Mouse (Mus musculus) kidney, postnatal 0 days (tissue): ENCODE results near the gene Tbxas1. TPM values are rescaled to one million over a fixed set of nuclear protein-coding genes. Genes with fewer than 3 reads are reported as not detected.

ENCODE experiments used
- ATAC-seq: fragments of 200-750 bp; cut with Nextera tagmentation; replicated peaks from 2 replicates; pipeline ENCODE4 v1.8.0; 2017; ENCODE audit warnings: low read depth, moderate number of reproducible peaks, moderate TSS enrichment, moderate library complexity; ENCODE audit not compliant: low FRiP score
- DNase-seq: peaks from one replicate; pipeline ENCODE4 v3.0.0-alpha.2; 2016; ENCODE audit warnings: low spot score
- H3K27ac ChIP-seq: fragments of 300-500 bp; sonication (generic); 2 replicates; pipeline ENCODE4 v1.5.1; 2014; ENCODE audit warnings: mild to moderate bottlenecking
- H3K27me3 ChIP-seq: fragments of 300-500 bp; sonication (generic); 2 replicates; pipeline ENCODE4 v1.6.1; 2014; ENCODE audit warnings: low read length, mixed read lengths; ENCODE audit not compliant: insufficient read depth
- H3K36me3 ChIP-seq: fragments of 300-500 bp; sonication (generic); 2 replicates; pipeline ENCODE4 v1.6.1; 2014; ENCODE audit warnings: low read length, mixed read lengths; ENCODE audit not compliant: insufficient read depth
- H3K4me1 ChIP-seq: fragments of 300-500 bp; sonication (generic); replicated peaks from 2 replicates; pipeline ENCODE4 v1.6.1; 2014; ENCODE audit warnings: antibody characterized with exemption, low read length, mixed read lengths; ENCODE audit not compliant: insufficient read depth
- H3K4me2 ChIP-seq: fragments of 300-500 bp; sonication (generic); 2 replicates; pipeline ENCODE4 v1.6.1; 2014; ENCODE audit warnings: mild to moderate bottlenecking, low read length, moderate library complexity, mixed read lengths
- H3K4me3 ChIP-seq: fragments of 300-500 bp; sonication (generic); replicated peaks from 2 replicates; pipeline ENCODE4 v1.5.1; 2014; ENCODE audit warnings: low read depth, low read length
- H3K9ac ChIP-seq: fragments of 300-500 bp; sonication (generic); 2 replicates; pipeline ENCODE4 v1.6.1; 2014; ENCODE audit warnings: low read depth, low read length
- H3K9me3 ChIP-seq: fragments of 300-500 bp; sonication (generic); replicated peaks from 2 replicates; pipeline ENCODE4 v1.6.1; 2016; ENCODE audit warnings: low read length, inconsistent platforms, mixed read lengths
- CTCF ChIP-seq: IDR thresholded peaks from 2 replicates; pipeline ENCODE4 v1.5.1; 2016; ENCODE audit warnings: antibody characterized with exemption, low read depth, mild to moderate bottlenecking, moderate library complexity
- WGBS: fragments of 180-500 bp; shearing (Covaris S2); extraction: QIAGEN DNeasy Blood & Tissue Kit; methylation state at CpG from one replicate; pipeline ENCODE4 v1.1.7; 2014; 5-methylcytosine and 5-hydroxymethylcytosine counted together
- polyA plus RNA-seq: library from polyadenylated mRNA; unstranded; fragments of >200 nt; fragmentation: Nextera tagmentation; extraction: Ambion mirVana; gene quantifications from 2 replicates; pipeline ENCODE4 v1.2.1, GENCODE M21; 2015

Tbxas1 gene
- polyA plus RNA-seq, 1 experiment from 2014 or later, result 10.5 TPM

DNA sequence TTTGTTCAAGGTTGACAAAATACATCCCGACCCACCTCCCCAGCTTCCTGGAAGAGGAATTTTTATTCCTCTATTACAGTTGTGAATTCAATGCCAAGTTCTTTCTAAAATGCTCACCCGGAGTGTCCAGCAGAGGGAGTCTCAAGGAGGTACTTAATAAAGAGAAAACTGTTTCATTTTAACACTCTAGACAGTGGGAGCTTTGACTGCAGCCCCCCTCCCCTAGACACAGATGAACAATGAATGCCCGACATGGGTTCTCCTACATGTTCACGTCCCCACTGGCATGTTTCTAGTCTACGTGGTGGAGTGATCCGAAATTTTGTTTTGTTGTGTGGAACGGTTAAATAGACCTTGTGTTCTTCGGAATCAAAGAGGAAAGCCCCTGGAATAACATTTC is 1.2 kb upstream of the Tbxas1 start:
- peak overlapping the region; percentile 100 for H3K9ac ChIP-seq
- peak; percentile 75 for TF ChIP-seq CTCF
- DNase-seq, result peak; percentile 92
- peaks cover 21% of the 10 kb centered on the region; the same call in 1 of the 2 replicates for H3K4me1 ChIP-seq
- no peaks in the 10 kb centered on the region for H3K27me3 ChIP-seq
- no peak for ATAC-seq
- H3K4me2 ChIP-seq, result peak overlapping the region; percentile 70
- H3K36me3 ChIP-seq, result no peaks in the 10 kb centered on the region
- peak overlapping the region; percentile 97; the same call in 1 of the 2 replicates for H3K27ac ChIP-seq
- WGBS, result 4% methylated on average over 8 of the region's 8 CpGs
- H3K9me3 ChIP-seq, result no peaks in the 10 kb centered on the region
- H3K4me3 ChIP-seq, result peak overlapping the region; percentile 100

DNA sequence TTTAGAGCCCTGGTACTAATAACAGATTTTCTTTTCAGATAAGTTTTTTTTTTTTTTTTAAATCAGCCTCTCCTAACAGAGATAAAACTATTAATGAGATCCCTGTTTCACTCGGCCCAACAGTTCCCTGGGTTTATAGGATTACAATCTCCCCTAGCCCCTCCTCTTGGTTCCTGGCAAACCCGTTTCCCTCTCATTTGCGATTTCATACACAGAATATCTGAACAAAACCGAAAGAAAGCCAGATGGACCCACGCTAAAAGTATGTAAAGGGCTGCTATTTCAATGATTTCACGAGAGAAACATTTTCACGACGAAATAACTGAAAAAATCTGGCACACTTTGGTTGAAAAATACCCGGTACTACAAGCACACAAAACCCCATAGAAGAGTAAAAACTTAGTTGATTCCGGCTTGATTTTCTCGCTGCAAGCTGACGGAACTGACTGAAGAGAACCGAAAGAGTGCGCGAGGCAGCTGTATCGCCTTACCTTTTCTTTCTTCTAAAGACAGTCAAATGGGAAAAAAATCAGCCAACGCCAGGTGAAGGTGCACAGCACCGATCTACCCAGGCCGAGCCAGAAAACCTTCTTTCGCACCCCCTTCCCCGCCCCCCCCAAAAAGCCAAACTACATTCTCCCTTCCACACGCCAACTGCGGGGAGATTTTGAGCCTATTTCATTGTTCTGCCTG is 493 bp upstream of the Tbxas1 start:
- Histone ChIP-seq H3K36me3 (no peaks in the 10 kb centered on the region), H3K4me3 (peak overlapping the region; percentile 100), H3K4me2 (peak overlapping the region; percentile 70), H3K27me3 (no peaks in the 10 kb centered on the region), H3K9ac (peak overlapping the region; percentile 100), H3K9me3 (no peaks in the 10 kb centered on the region), H3K27ac (peak overlapping the region; percentile 97), H3K4me1 (peaks cover 21% of the 10 kb centered on the region; the same call in 1 of the 2 replicates)
- ATAC-seq, result no peak
- peak; percentile 66 for DNase-seq
- under 1% methylated on average over 23 of the region's 23 CpGs for WGBS
- 0 out of 2 replicates have a peak, but pooled peaks have one; percentile 1 for TF ChIP-seq CTCF

GRCm38 (mm10) chr6:38876071-38876911 is 1.1 kb downstream of the Tbxas1 start, which contains the start of gene Hipk2:
Gene Hipk2, minus strand, starts transcription at chr6:38876165.
- peak within 1 kb of the TSS; percentile 70 for H3K4me2 ChIP-seq
- H3K36me3 ChIP-seq, result no peaks in the 10 kb centered on the region
- peak within 1 kb of the TSS; percentile 100 for H3K4me3 ChIP-seq
- peak within 1 kb of the TSS; percentile 97 for H3K27ac ChIP-seq
- no peaks in the 10 kb centered on the region for H3K27me3 ChIP-seq
- H3K4me1 ChIP-seq, result peaks cover 13% of the 10 kb centered on the region; the same call in 1 of the 2 replicates
- no peaks in the 10 kb centered on the region for H3K9me3 ChIP-seq
- DNase-seq, result peak; percentile 94
- H3K9ac ChIP-seq, result peak within 1 kb of the TSS; percentile 100
- peak; percentile 96 for ATAC-seq
- 0% methylated on average over 80 of the region's 108 CpGs for WGBS
- peak; percentile 46 for TF ChIP-seq CTCF

DNA sequence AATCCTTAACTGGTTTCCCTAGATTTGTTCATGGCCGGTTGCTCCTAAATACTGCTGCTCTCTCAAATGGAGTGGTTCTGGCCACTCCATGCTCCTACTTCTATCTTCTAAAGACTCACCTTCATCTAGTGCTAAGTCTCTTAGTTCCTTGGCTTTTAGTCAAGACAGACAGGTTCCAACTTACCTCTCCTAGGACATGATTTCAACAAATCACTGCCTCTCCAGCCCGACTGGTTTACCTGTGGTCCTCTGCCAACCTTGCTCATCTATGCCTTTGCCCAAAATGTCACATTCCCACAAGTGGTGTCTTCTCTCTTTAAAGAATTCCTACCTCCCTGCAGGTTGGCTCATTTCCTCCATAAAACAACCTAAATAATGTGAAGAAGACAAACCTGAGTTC is 2.5 kb downstream of the Tbxas1 start:
- H3K27me3 ChIP-seq, result no peaks in the 10 kb centered on the region
- WGBS, result 88% methylated on average over 2 of the region's 2 CpGs
- no peak for ATAC-seq
- no peaks in the 10 kb centered on the region for H3K36me3 ChIP-seq
- no peak overlapping the region for H3K9ac ChIP-seq
- TF ChIP-seq CTCF, result no peak
- H3K9me3 ChIP-seq, result no peaks in the 10 kb centered on the region
- DNase-seq, result no peak
- peaks cover 7% of the 10 kb centered on the region; the same call in 1 of the 2 replicates for H3K4me1 ChIP-seq
- no peak overlapping the region for H3K27ac ChIP-seq
- H3K4me2 ChIP-seq, result no peak overlapping the region
- no peak overlapping the region for H3K4me3 ChIP-seq

DNA sequence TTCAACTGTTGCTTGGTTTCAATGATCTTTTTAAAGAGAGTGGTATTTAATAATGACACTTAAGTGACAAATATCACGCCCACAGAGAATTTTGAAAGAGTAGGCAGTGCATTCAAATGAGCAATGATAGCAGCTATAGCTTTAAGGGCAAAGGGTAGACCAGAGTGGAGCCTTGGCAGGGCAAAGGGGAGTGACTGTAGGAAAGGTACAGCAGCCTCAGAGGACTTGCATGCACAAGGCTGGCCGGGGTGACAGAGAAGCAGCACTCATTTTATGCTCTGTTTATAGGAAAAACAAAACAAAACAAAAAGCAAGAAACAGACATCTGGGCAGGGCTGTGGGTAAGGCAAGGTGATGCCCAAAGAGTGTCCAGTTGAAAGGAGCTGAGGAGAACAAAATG is 6.3 kb downstream of the Tbxas1 start:
- Histone ChIP-seq H3K4me1 (no peaks in the 10 kb centered on the region), H3K4me2 (no peak overlapping the region), H3K36me3 (no peaks in the 10 kb centered on the region), H3K27ac (no peak overlapping the region), H3K27me3 (no peaks in the 10 kb centered on the region), H3K9me3 (no peaks in the 10 kb centered on the region), H3K9ac (no peak overlapping the region), H3K4me3 (no peak overlapping the region)
- DNase-seq (no peak), ATAC-seq (no peak)
- no peak for TF ChIP-seq CTCF
- WGBS, result 56% methylated on average over 2 of the region's 2 CpGs

DNA sequence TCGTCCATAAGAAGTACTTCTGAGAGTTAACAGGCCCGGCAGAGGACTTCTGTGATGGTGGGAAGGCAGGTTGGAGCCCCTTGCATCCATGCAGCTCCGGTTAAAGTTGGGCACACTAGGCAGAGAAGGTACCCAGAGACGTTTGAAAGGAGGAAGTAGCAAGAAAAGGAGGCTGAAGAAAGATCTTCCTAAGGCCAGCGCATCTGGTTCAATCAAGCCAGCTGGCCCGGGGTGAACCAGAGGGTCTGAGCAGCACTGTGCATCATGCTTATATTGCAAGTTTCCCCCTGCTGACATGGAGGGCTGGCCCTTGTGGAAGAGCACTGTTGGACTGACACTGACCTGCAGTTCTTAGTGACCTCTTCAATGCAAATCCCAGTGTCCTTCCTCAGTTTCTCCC is 6.8 kb downstream of the Tbxas1 start:
- Histone ChIP-seq H3K36me3 (no peaks in the 10 kb centered on the region), H3K27ac (no peak overlapping the region), H3K4me2 (no peak overlapping the region), H3K4me3 (no peak overlapping the region), H3K9ac (no peak overlapping the region), H3K27me3 (no peaks in the 10 kb centered on the region), H3K9me3 (no peaks in the 10 kb centered on the region), H3K4me1 (no peaks in the 10 kb centered on the region)
- DNase-seq (no peak), ATAC-seq (no peak)
- no peak for TF ChIP-seq CTCF
- 62% methylated on average over 6 of the region's 6 CpGs for WGBS
